Mouse (Mus musculus) stomach, postnatal 0 days (tissue): ENCODE measurements around the gene Sf3b5. TPM values are rescaled to one million over a fixed set of nuclear protein-coding genes. Genes with fewer than 3 reads are reported as not detected.

Experiments
- ATAC-seq: fragments of 200-750 bp; cut with Nextera tagmentation; 2 replicates; pipeline ENCODE4 v1.8.0; 2017; ENCODE audit not compliant: low FRiP score, low TSS enrichment
- DNase-seq: peaks from one replicate; pipeline ENCODE4 v3.0.0-alpha.2; 2016; ENCODE audit warnings: low spot score
- H3K27ac ChIP-seq: fragments of 300-500 bp; sonication (generic); replicated peaks from 2 replicates; pipeline ENCODE4 v1.5.1; 2014; ENCODE audit warnings: mild to moderate bottlenecking, control low read depth
- H3K27me3 ChIP-seq: fragments of 300-500 bp; sonication (generic); 2 replicates; pipeline ENCODE4 v1.6.1; 2014; ENCODE audit warnings: low read length; ENCODE audit not compliant: control insufficient read depth, insufficient read depth
- H3K36me3 ChIP-seq: fragments of 300-500 bp; sonication (generic); 2 replicates; pipeline ENCODE4 v1.6.1; 2014; ENCODE audit warnings: low read length, mixed read lengths; ENCODE audit not compliant: control insufficient read depth, insufficient read depth
- H3K4me1 ChIP-seq: fragments of 300-500 bp; sonication (generic); replicated peaks from 2 replicates; pipeline ENCODE4 v1.6.1; 2014; ENCODE audit warnings: antibody characterized with exemption; ENCODE audit not compliant: control insufficient read depth, insufficient read depth
- H3K4me2 ChIP-seq: fragments of 300-500 bp; sonication (generic); replicated peaks from 2 replicates; pipeline ENCODE4 v1.6.1; 2014; ENCODE audit warnings: low read depth, mild to moderate bottlenecking, control low read depth, moderate library complexity
- H3K4me3 ChIP-seq: fragments of 300-500 bp; sonication (generic); 2 replicates; pipeline ENCODE4 v1.5.1; 2014; ENCODE audit warnings: low read depth, low read length, control low read depth
- H3K9ac ChIP-seq: fragments of 300-500 bp; sonication (generic); 2 replicates; pipeline ENCODE4 v1.6.1; 2014; ENCODE audit warnings: mild to moderate bottlenecking, low read length, control low read depth, mixed read lengths
- H3K9me3 ChIP-seq: fragments of 300-500 bp; sonication (generic); 2 replicates; pipeline ENCODE4 v1.6.1; 2016; ENCODE audit warnings: low read length; ENCODE audit not compliant: control insufficient read depth
- CTCF ChIP-seq: IDR thresholded peaks from 2 replicates; pipeline ENCODE4 v1.5.1; 2016; ENCODE audit warnings: antibody characterized with exemption, low read depth, mild to moderate bottlenecking, moderate library complexity
- EP300 ChIP-seq: optimal IDR thresholded peaks from 2 replicates; pipeline ENCODE3; 2016; ENCODE audit warnings: antibody characterized with exemption
- WGBS: fragments of 180-500 bp; shearing (Covaris S2); extraction: QIAGEN DNeasy Blood & Tissue Kit; methylation state at CpG from one replicate; pipeline ENCODE4 v1.1.7; 2014; 5-methylcytosine and 5-hydroxymethylcytosine counted together
- polyA plus RNA-seq: library from polyadenylated mRNA; unstranded; fragments of >200 nt; fragmentation: Nextera tagmentation; extraction: Ambion mirVana; gene quantifications from 2 replicates; pipeline ENCODE4 v1.2.1, GENCODE M21; 2015

The Sf3b5 gene
- polyA plus RNA-seq, 1 experiment from 2014 or later = 29.3 TPM

GRCm38 (mm10) chr10:12977787-12978212, 27.3 kb upstream of the Sf3b5 start:
- H3K9me3 ChIP-seq = no peaks in the 10 kb centered on the region
- ATAC-seq (no peak), DNase-seq (no peak)
- H3K4me2 ChIP-seq = no peak overlapping the region
- H3K27ac ChIP-seq = no peak overlapping the region
- TF ChIP-seq EP300 = no peak
- TF ChIP-seq CTCF = no peak
- H3K4me1 ChIP-seq = no peaks in the 10 kb centered on the region
- no peak overlapping the region for H3K9ac ChIP-seq
- 77% methylated on average over 9 of the region's 9 CpGs for whole genome bisulfite sequencing
- no peaks in the 10 kb centered on the region for H3K27me3 ChIP-seq
- H3K36me3 ChIP-seq = no peaks in the 10 kb centered on the region
- no peak overlapping the region for H3K4me3 ChIP-seq

GRCm38 (mm10) chr10:12981071-12981470, 24.1 kb upstream of the Sf3b5 start:
- H3K4me1 ChIP-seq = no peaks in the 10 kb centered on the region
- H3K36me3 ChIP-seq = no peaks in the 10 kb centered on the region
- DNase-seq = no peak
- no peaks in the 10 kb centered on the region for H3K27me3 ChIP-seq
- H3K27ac ChIP-seq = no peak overlapping the region
- H3K9me3 ChIP-seq = no peaks in the 10 kb centered on the region
- no peak overlapping the region for H3K4me3 ChIP-seq
- TF ChIP-seq CTCF (no peak), EP300 (no peak)
- ATAC-seq = no peak
- WGBS = 66% methylated on average over 7 of the region's 7 CpGs
- H3K9ac ChIP-seq = no peak overlapping the region
- no peak overlapping the region for H3K4me2 ChIP-seq

GRCm38 (mm10) chr10:12983516-12983915, 21.6 kb upstream of the Sf3b5 start:
- 65% methylated on average over 3 of the region's 3 CpGs for WGBS
- DNase-seq = no peak
- ATAC-seq = no peak
- H3K4me3 ChIP-seq = no peak overlapping the region
- no peaks in the 10 kb centered on the region for H3K4me1 ChIP-seq
- H3K9me3 ChIP-seq = no peaks in the 10 kb centered on the region
- no peak overlapping the region for H3K9ac ChIP-seq
- no peaks in the 10 kb centered on the region for H3K36me3 ChIP-seq
- H3K27ac ChIP-seq = no peak overlapping the region
- no peak for TF ChIP-seq CTCF
- no peak for TF ChIP-seq EP300
- no peaks in the 10 kb centered on the region for H3K27me3 ChIP-seq
- H3K4me2 ChIP-seq = no peak overlapping the region

- WGBS = 82% methylated on average over 3 of the region's 3 CpGs
- H3K4me2 ChIP-seq = no peak overlapping the region
Measured at GRCm38 (mm10) chr10:12985028-12985427, 20.1 kb upstream of the Sf3b5 start.

GRCm38 (mm10) chr10:12986485-12986884, 18.7 kb upstream of the Sf3b5 start:
- Histone ChIP-seq H3K27me3 (no peaks in the 10 kb centered on the region), H3K9ac (no peak overlapping the region), H3K4me2 (no peak overlapping the region), H3K27ac (no peak overlapping the region), H3K4me1 (no peaks in the 10 kb centered on the region), H3K9me3 (no peaks in the 10 kb centered on the region), H3K4me3 (no peak overlapping the region), H3K36me3 (no peaks in the 10 kb centered on the region)
- ATAC-seq (no peak), DNase-seq (no peak)
- WGBS = 77% methylated on average over 5 of the region's 5 CpGs
- TF ChIP-seq CTCF (no peak), EP300 (no peak)

More at GRCm38 (mm10) chr10:12985028-12985427, 20.1 kb upstream of the Sf3b5 start:
- no peak overlapping the region for H3K9ac ChIP-seq
- no peaks in the 10 kb centered on the region for H3K4me1 ChIP-seq
- H3K27me3 ChIP-seq = no peaks in the 10 kb centered on the region
- no peak overlapping the region for H3K27ac ChIP-seq
- H3K9me3 ChIP-seq = no peaks in the 10 kb centered on the region
- no peak for ATAC-seq
- DNase-seq = no peak
- no peak overlapping the region for H3K4me3 ChIP-seq
- TF ChIP-seq CTCF = no peak
- no peak for TF ChIP-seq EP300
- no peaks in the 10 kb centered on the region for H3K36me3 ChIP-seq

GRCm38 (mm10) chr10:12986943-12987342, 18.2 kb upstream of the Sf3b5 start:
- DNase-seq (no peak), ATAC-seq (no peak)
- no peaks in the 10 kb centered on the region for H3K36me3 ChIP-seq

More at GRCm38 (mm10) chr10:12986943-12987342, 18.2 kb upstream of the Sf3b5 start:
- no peak overlapping the region for H3K27ac ChIP-seq
- no peaks in the 10 kb centered on the region for H3K9me3 ChIP-seq
- H3K4me1 ChIP-seq = no peaks in the 10 kb centered on the region
- H3K27me3 ChIP-seq = no peaks in the 10 kb centered on the region
- 52% methylated on average over 4 of the region's 4 CpGs for WGBS
- no peak overlapping the region for H3K9ac ChIP-seq
- no peak overlapping the region for H3K4me2 ChIP-seq
- no peak overlapping the region for H3K4me3 ChIP-seq
- TF ChIP-seq CTCF = no peak
- TF ChIP-seq EP300 = no peak
